Mouse (Mus musculus) MEL (cell line): ENCODE results near the gene Mrto4.

ENCODE experiments used
- CHD2 ChIP-seq: IDR thresholded peaks from 2 replicates; pipeline ENCODE4 v1.6.1; 2011; ENCODE audit warnings: low read length, improper control_type of control experiment
- CTCF ChIP-seq, 3 experiments: IDR thresholded peaks in 2 of 3; conservative IDR thresholded peaks in 1 of 3; 2 replicates each; pipeline ENCODE4 v1.5.1; 2011 to 2012; ENCODE audit warnings: low read length in 3 of 3, low read depth in 2 of 3, mild to moderate bottlenecking in 2 of 3, improper control_type of control experiment in 1 of 3, inconsistent platforms in 1 of 3, mixed read lengths in 1 of 3, moderate library complexity in 1 of 3; ENCODE audit not compliant: control insufficient read depth in 1 of 3, insufficient read depth in 1 of 3, poor library complexity in 1 of 3, severe bottlenecking in 1 of 3
- EP300 ChIP-seq, 2 experiments: IDR thresholded peaks; 2 replicates each; pipeline ENCODE4 v1.6.1; 2011; ENCODE audit warnings: improper control_type of control experiment in 2 of 2, low read length in 2 of 2, low read depth in 1 of 2, mild to moderate bottlenecking in 1 of 2
- GATA1 ChIP-seq: IDR thresholded peaks from 2 replicates; pipeline ENCODE4 v1.6.1; 2011; ENCODE audit warnings: low read depth, low read length, improper control_type of control experiment
- MAX ChIP-seq: IDR thresholded peaks from 2 replicates; pipeline ENCODE4 v1.6.1; 2011; ENCODE audit warnings: low read length, improper control_type of control experiment
- POLR2A ChIP-seq, 2 experiments: IDR thresholded peaks; 2 replicates each; pipeline ENCODE4 v1.6.1; 2011 to 2012; ENCODE audit warnings: low read length in 2 of 2, mild to moderate bottlenecking in 2 of 2, control low read depth in 1 of 2, improper control_type of control experiment in 1 of 2, low read depth in 1 of 2, moderate library complexity in 1 of 2; ENCODE audit not compliant: control insufficient read depth in 1 of 2, insufficient read depth in 1 of 2, poor library complexity in 1 of 2
- POLR2AphosphoS2 ChIP-seq: IDR thresholded peaks from 2 replicates; pipeline ENCODE4 v1.6.1; 2011; ENCODE audit warnings: low read length, improper control_type of control experiment
- POLR2AphosphoS5 ChIP-seq: IDR thresholded peaks from 2 replicates; pipeline ENCODE4 v1.6.1; 2012; ENCODE audit warnings: low read depth, borderline replicate concordance, mild to moderate bottlenecking, inconsistent platforms, low read length, moderate library complexity, mixed read lengths
- SIN3A ChIP-seq: IDR thresholded peaks from 2 replicates; pipeline ENCODE4 v1.6.1; 2012; ENCODE audit warnings: low read length, improper control_type of control experiment, inconsistent platforms
- TCF12 ChIP-seq: IDR thresholded peaks from 2 replicates; pipeline ENCODE4 v1.6.1; 2014; ENCODE audit warnings: low read depth, mild to moderate bottlenecking, inconsistent platforms, low read length, improper control_type of control experiment, moderate library complexity
- ZMIZ1 ChIP-seq: IDR thresholded peaks from 2 replicates; pipeline ENCODE4 v1.6.1; 2012; ENCODE audit warnings: low read depth, mild to moderate bottlenecking, inconsistent platforms, low read length, improper control_type of control experiment, moderate library complexity

GRCm38 (mm10) chr4:139307916-139308315 is 44.5 kb downstream of the Mrto4 start:
- no peak for TF ChIP-seq TCF12
- TF ChIP-seq POLR2AphosphoS5 = no peak
- no peak for TF ChIP-seq CTCF (IDR thresholded peaks at IDR 0.05 in 2 of 3, conservative IDR thresholded peaks at IDR 0.05 in 1 of 3; ENCODE audit: control insufficient read depth in 1 of 3, insufficient read depth in 1 of 3, low read depth in 2 of 3, low read length in 3 of 3, poor library complexity in 1 of 3, severe bottlenecking in 1 of 3)
- TF ChIP-seq POLR2AphosphoS2 = no peak
- no peak for TF ChIP-seq MAX
- no peak for TF ChIP-seq SIN3A
- TF ChIP-seq EP300 (IDR thresholded peaks at IDR 0.05; ENCODE audit: low read depth in 1 of 2, low read length in 2 of 2) = no peak
- TF ChIP-seq CHD2 = no peak
- no peak for TF ChIP-seq GATA1
- no peak for TF ChIP-seq ZMIZ1
- TF ChIP-seq POLR2A (IDR thresholded peaks at IDR 0.05; ENCODE audit: control insufficient read depth in 1 of 2, insufficient read depth in 1 of 2, low read depth in 1 of 2, low read length in 2 of 2, poor library complexity in 1 of 2) = no peak
